Mouse (Mus musculus) limb, embryonic 13.5 days (tissue): ENCODE results near the gene Pif1. TPM values are rescaled to one million over a fixed set of nuclear protein-coding genes. Genes with fewer than 3 reads are reported as not detected.

Experiments
- ATAC-seq: fragments of 200-750 bp; cut with Nextera tagmentation; 2 replicates; pipeline ENCODE4 v1.8.0; 2017; ENCODE audit warnings: low read depth, moderate number of reproducible peaks, moderate TSS enrichment; ENCODE audit not compliant: low FRiP score
- H3K27ac ChIP-seq: fragments of 300-500 bp; sonication (generic); 2 replicates; pipeline ENCODE4 v1.5.1; 2015; ENCODE audit warnings: inconsistent platforms, mild to moderate bottlenecking, moderate library complexity
- H3K27me3 ChIP-seq: fragments of 300-500 bp; sonication (generic); 2 replicates; pipeline ENCODE4 v1.6.1; 2015; ENCODE audit warnings: mild to moderate bottlenecking, inconsistent platforms
- H3K36me3 ChIP-seq: fragments of 300-500 bp; sonication (generic); 2 replicates; pipeline ENCODE4 v1.6.1; 2015; ENCODE audit warnings: inconsistent platforms, mild to moderate bottlenecking, moderate library complexity
- H3K4me1 ChIP-seq: fragments of 300-500 bp; sonication (generic); 2 replicates; pipeline ENCODE4 v1.6.1; 2015; ENCODE audit warnings: inconsistent platforms
- H3K4me2 ChIP-seq: fragments of 300-500 bp; sonication (generic); replicated peaks from 2 replicates; pipeline ENCODE4 v1.6.1; 2015; ENCODE audit warnings: inconsistent platforms, mild to moderate bottlenecking, moderate library complexity
- H3K4me3 ChIP-seq: fragments of 300-500 bp; sonication (generic); 2 replicates; pipeline ENCODE4 v1.5.1; 2015; ENCODE audit warnings: moderate library complexity, mild to moderate bottlenecking, inconsistent platforms
- H3K9ac ChIP-seq: fragments of 300-500 bp; sonication (generic); 2 replicates; pipeline ENCODE4 v1.6.1; 2015; ENCODE audit warnings: mild to moderate bottlenecking, inconsistent platforms
- H3K9me3 ChIP-seq: fragments of 300-500 bp; sonication (generic); 2 replicates; pipeline ENCODE4 v1.6.1; 2016; ENCODE audit warnings: inconsistent platforms
- WGBS: fragments of 180-500 bp; shearing (Covaris S2); methylation state at CpG from one replicate; pipeline ENCODE4 v1.1.7; 2015; 5-methylcytosine and 5-hydroxymethylcytosine counted together
- polyA plus RNA-seq: library from polyadenylated mRNA; unstranded; fragments of >200 nt; fragmentation: Nextera tagmentation; extraction: Ambion mirVana; gene quantifications from 2 replicates; pipeline ENCODE4 v1.2.1, GENCODE M21; 2015

Pif1 gene
- polyA plus RNA-seq, 1 experiment from 2014 or later, result 16.0 TPM

DNA sequence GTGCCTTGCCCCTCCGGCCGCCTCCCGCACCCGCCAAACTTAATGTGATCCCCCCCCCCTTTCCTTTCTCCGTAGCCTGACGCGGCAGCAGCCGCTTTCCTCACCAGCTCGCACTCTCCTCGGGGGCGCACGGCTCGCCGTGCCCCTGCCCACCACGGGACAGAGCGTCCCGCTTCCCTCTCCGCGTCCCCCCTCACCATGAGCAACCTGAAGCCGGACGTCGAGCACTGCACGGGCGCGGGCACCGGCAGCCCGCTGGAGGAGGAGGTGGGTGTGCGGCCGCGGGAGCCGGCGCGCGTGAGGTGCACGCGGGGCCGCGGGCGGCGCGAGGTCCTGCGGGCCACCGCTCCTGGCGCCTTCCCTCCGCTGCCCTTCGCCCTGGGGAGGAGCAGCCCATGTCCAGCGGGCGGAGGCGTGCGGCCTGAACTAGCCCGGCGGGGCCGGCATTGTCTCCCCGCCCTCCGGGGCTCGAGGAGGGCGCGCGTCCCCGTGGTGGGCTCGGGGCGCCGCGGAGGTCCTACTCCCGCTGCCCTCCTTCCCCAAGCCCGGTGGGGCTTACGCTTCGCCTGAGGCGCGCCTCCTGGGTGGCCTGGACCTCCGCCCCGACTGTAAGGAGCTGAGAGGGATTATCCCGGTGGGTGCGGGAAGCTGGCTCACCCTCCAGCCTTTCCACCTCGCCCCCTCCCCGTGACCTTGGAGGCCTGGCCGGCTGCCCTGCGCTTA lies 43.8 kb downstream of the Pif1 start:
- no peak overlapping the region for H3K27ac ChIP-seq
- peaks cover 25% of the 10 kb centered on the region for H3K4me1 ChIP-seq
- peaks cover 44% of the 10 kb centered on the region for H3K27me3 ChIP-seq
- ATAC-seq, result peak; percentile 73
- H3K4me2 ChIP-seq, result peak overlapping the region; percentile 97
- no peaks in the 10 kb centered on the region for H3K36me3 ChIP-seq
- no peaks in the 10 kb centered on the region for H3K9me3 ChIP-seq
- H3K4me3 ChIP-seq, result peak overlapping the region; percentile 58
- WGBS, result under 1% methylated on average over 58 of the region's 78 CpGs
- peak overlapping the region; percentile 67 for H3K9ac ChIP-seq

- peak overlapping the region; percentile 97 for H3K4me2 ChIP-seq
- H3K4me3 ChIP-seq, result peak overlapping the region; percentile 58
- no peak overlapping the region for H3K27ac ChIP-seq
- ATAC-seq, result no peak
- H3K4me1 ChIP-seq, result peaks cover 25% of the 10 kb centered on the region
- H3K9ac ChIP-seq, result peak overlapping the region; percentile 67
- H3K9me3 ChIP-seq, result no peaks in the 10 kb centered on the region
- peaks cover 38% of the 10 kb centered on the region for H3K27me3 ChIP-seq
- 20% methylated on average over 16 of the region's 16 CpGs for WGBS
- H3K36me3 ChIP-seq, result no peaks in the 10 kb centered on the region
Measured at GRCm38 (mm10) chr9:65631354-65632021, 44.5 kb downstream of the Pif1 start.

GRCm38 (mm10) chr9:65635766-65636165 lies 48.8 kb downstream of the Pif1 start:
- ATAC-seq, result no peak
- H3K4me3 ChIP-seq, result no peak overlapping the region
- H3K9ac ChIP-seq, result no peak overlapping the region
- WGBS, result 94% methylated on average over 1 of the region's 1 CpGs
- H3K4me2 ChIP-seq, result no peak overlapping the region
- H3K36me3 ChIP-seq, result no peaks in the 10 kb centered on the region
- peaks cover 18% of the 10 kb centered on the region for H3K27me3 ChIP-seq
- peaks cover 27% of the 10 kb centered on the region for H3K4me1 ChIP-seq
- H3K27ac ChIP-seq, result no peak overlapping the region
- no peaks in the 10 kb centered on the region for H3K9me3 ChIP-seq

GRCm38 (mm10) chr9:65636926-65637325 lies 50.0 kb downstream of the Pif1 start:
- H3K27ac ChIP-seq, result no peak overlapping the region
- no peak overlapping the region for H3K9ac ChIP-seq
- 0 out of 2 replicates have a peak, but pooled peaks cover 6% of the 10 kb centered on the region for H3K27me3 ChIP-seq
- no peak for ATAC-seq
- no peak overlapping the region for H3K4me3 ChIP-seq
- H3K36me3 ChIP-seq, result no peaks in the 10 kb centered on the region
- H3K4me1 ChIP-seq, result peaks cover 28% of the 10 kb centered on the region
- 91% methylated on average over 4 of the region's 4 CpGs for WGBS
- H3K9me3 ChIP-seq, result no peaks in the 10 kb centered on the region
- H3K4me2 ChIP-seq, result no peak overlapping the region

- no peak overlapping the region for H3K9ac ChIP-seq
- no peak overlapping the region for H3K27ac ChIP-seq
- H3K9me3 ChIP-seq, result no peaks in the 10 kb centered on the region
- H3K27me3 ChIP-seq, result no peaks in the 10 kb centered on the region
- peaks cover 23% of the 10 kb centered on the region for H3K4me1 ChIP-seq
- no peak for ATAC-seq
- H3K4me2 ChIP-seq, result no peak overlapping the region
- 46% methylated on average over 5 of the region's 5 CpGs for WGBS
- H3K36me3 ChIP-seq, result no peaks in the 10 kb centered on the region
- H3K4me3 ChIP-seq, result no peak overlapping the region
Measured at GRCm38 (mm10) chr9:65639065-65639464, 52.1 kb downstream of the Pif1 start.

DNA sequence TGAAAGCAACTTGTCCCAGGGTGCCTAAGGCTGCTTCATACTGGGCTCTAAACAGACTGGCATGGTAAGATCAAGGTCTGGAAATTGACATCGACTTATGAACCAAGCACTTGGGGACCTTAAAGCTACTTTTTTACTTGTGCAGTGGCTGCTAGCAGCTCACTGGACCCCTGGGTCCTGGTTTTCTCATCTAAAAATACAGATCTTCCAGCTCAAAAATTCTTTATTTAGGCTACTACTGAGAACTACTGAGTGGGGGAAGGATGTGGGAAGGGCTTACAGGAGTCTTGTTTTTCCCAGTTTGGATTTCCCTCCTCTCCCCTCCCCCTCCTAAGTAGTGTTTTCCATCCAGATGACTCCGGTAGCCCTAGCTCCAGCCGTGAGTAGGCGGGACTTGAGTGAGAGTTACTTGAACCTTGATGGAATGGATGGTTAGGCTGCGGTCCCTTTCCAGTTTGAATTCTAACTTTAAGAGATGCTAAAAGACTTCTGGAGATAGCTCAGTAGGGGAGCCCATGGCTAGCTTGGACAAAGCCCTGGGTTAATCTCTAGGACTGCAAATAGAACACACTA lies 54.0 kb downstream of the Pif1 start:
- Histone ChIP-seq H3K4me1 (peaks cover 26% of the 10 kb centered on the region), H3K27me3 (no peaks in the 10 kb centered on the region), H3K9me3 (no peaks in the 10 kb centered on the region), H3K27ac (peak overlapping the region; percentile 33; the same call in 1 of the 2 replicates), H3K4me3 (no peak overlapping the region), H3K4me2 (peak overlapping the region; percentile 27), H3K36me3 (no peaks in the 10 kb centered on the region), H3K9ac (no peak overlapping the region)
- ATAC-seq, result 0 out of 2 replicates have a peak, but pooled peaks have one; percentile 40
- WGBS, result 5% methylated on average over 5 of the region's 5 CpGs

DNA sequence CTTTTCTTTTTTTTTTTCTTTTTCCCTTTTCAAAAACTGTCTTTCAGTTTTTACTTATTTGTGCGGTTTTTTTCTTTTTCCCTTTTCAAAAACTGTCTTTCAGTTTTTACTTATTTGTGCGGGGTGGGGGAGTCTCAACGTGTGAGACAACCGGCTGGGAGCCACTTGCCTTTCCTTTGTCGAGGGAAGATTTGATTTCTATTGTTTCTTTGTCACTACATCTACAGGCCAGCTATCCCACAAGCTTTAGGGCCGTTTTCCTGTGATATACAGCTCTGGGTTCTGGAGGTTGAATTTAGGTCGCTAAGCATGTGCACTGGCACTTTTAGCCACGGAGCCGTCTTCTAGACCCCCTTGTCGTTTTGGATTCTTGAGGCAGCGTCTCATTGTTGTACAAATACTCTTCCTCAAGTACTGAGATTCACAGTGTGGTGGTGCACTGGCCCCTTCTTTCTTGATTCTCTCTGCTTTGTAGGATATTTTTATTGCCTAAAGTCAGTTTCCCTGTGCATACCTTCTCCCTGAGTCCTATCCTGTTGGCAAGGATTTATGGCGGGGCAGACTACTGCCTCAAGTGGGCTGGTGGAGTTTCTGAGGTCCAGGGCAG lies 54.6 kb downstream of the Pif1 start:
- Histone ChIP-seq H3K9ac (no peak overlapping the region), H3K27ac (no peak overlapping the region), H3K9me3 (no peaks in the 10 kb centered on the region), H3K4me3 (no peak overlapping the region), H3K27me3 (no peaks in the 10 kb centered on the region), H3K4me1 (peaks cover 29% of the 10 kb centered on the region), H3K4me2 (peak overlapping the region; percentile 27), H3K36me3 (no peaks in the 10 kb centered on the region)
- 22% methylated on average over 12 of the region's 12 CpGs for WGBS
- no peak for ATAC-seq

GRCm38 (mm10) chr9:65642546-65642945 lies 55.6 kb downstream of the Pif1 start:
- ATAC-seq, result no peak
- H3K9ac ChIP-seq, result no peak overlapping the region
- no peak overlapping the region for H3K4me2 ChIP-seq
- H3K4me3 ChIP-seq, result no peak overlapping the region
- no peaks in the 10 kb centered on the region for H3K36me3 ChIP-seq
- no peak overlapping the region for H3K27ac ChIP-seq
- H3K27me3 ChIP-seq, result no peaks in the 10 kb centered on the region
- H3K9me3 ChIP-seq, result no peaks in the 10 kb centered on the region
- H3K4me1 ChIP-seq, result peaks cover 29% of the 10 kb centered on the region

GRCm38 (mm10) chr9:65644960-65645359 lies 58.0 kb downstream of the Pif1 start:
- WGBS, result 93% methylated on average over 4 of the region's 4 CpGs
- Histone ChIP-seq H3K36me3 (no peaks in the 10 kb centered on the region), H3K27ac (no peak overlapping the region), H3K27me3 (no peaks in the 10 kb centered on the region), H3K9me3 (no peaks in the 10 kb centered on the region), H3K9ac (no peak overlapping the region), H3K4me1 (peaks cover 28% of the 10 kb centered on the region), H3K4me2 (no peak overlapping the region), H3K4me3 (no peak overlapping the region)
- ATAC-seq, result no peak

Other genes with a start within 250 kb of the Pif1 start
- 10.4 and 10.6 TPM in 2 replicates for gene Pdcd7, start 241.1 kb upstream of the Pif1 start, polyA plus RNA-seq
- 0.42 and 0.49 TPM in 2 replicates for gene Ubap1l, start 226.1 kb upstream of the Pif1 start, polyA plus RNA-seq
- 1.4 and 1.6 TPM in 2 replicates for gene Kbtbd13, start 195.5 kb upstream of the Pif1 start, polyA plus RNA-seq
- 9.7 and 11.1 TPM in 2 replicates for gene Rasl12, start 188.7 kb upstream of the Pif1 start, polyA plus RNA-seq
- gene Slc51b, start 164.2 kb upstream of the Pif1 start, polyA plus RNA-seq, result not detected in 2 replicates
- 24.2 and 25.2 TPM in 2 replicates for gene Mtfmt, start 151.4 kb upstream of the Pif1 start, polyA plus RNA-seq
- gene Spg21, start 126.2 kb upstream of the Pif1 start, polyA plus RNA-seq, result 141 and 144 TPM in 2 replicates
- not detected in 2 replicates for gene Ankdd1a, start 67.0 kb upstream of the Pif1 start, polyA plus RNA-seq
- gene Plekho2, start 7.1 kb upstream of the Pif1 start, polyA plus RNA-seq, result 13.9 and 16.2 TPM in 2 replicates
- gene Rbpms2, start 42.5 kb downstream of the Pif1 start, polyA plus RNA-seq, result 15.3 and 16.1 TPM in 2 replicates
- gene Oaz2, start 80.8 kb downstream of the Pif1 start, polyA plus RNA-seq, result 341 and 352 TPM in 2 replicates
- gene Zfp609, start 240.4 kb downstream of the Pif1 start, polyA plus RNA-seq, result 7.2 and 8.1 TPM in 2 replicates